Mouse (Mus musculus): ENCODE data around the gene Rdh19.
"Not testable (repeated sequence)": the region's sequence is repeated elsewhere in the genome, so short reads cannot be mapped to it uniquely, and the experiment has no call there.

Gene Rdh19

GRCm38 (mm10) chr10:127849628-127850027 lies at the start of gene Rdh19:
Gene Rdh19, plus strand, starts transcription at chr10:127849928.
- no peak for DNase-seq

GRCm38 (mm10) chr10:127800891-127801290 lies 48.8 kb upstream of the Rdh19 start, which contains the start of gene Rdh16:
Gene Rdh16, plus strand, starts transcription at chr10:127801152.
- peak; percentile 75 to 78 for DNase-seq

GRCm38 (mm10) chr10:127801612-127802011 lies 48.1 kb upstream of the Rdh19 start:
- DNase-seq = peak in 1 of 2 experiments; percentile 31

- DNase-seq = no peak
Measured at GRCm38 (mm10) chr10:127802236-127802635, 47.5 kb upstream of the Rdh19 start.

GRCm38 (mm10) chr10:127804416-127804815 lies 45.3 kb upstream of the Rdh19 start:
- DNase-seq = peak; percentile 58 to 70

GRCm38 (mm10) chr10:127815888-127816287 lies 33.8 kb upstream of the Rdh19 start:
- peak; percentile 30 to 59 for DNase-seq

- peak; percentile 27 to 47 for DNase-seq
Measured at GRCm38 (mm10) chr10:127817268-127817910, 32.3 kb upstream of the Rdh19 start.

GRCm38 (mm10) chr10:127821806-127822205 lies 27.9 kb upstream of the Rdh19 start:
- not testable (repeated sequence) for DNase-seq

GRCm38 (mm10) chr10:127825386-127825785 lies 24.3 kb upstream of the Rdh19 start:
- DNase-seq = peak in 1 of 2 experiments; percentile 35

- no peak for DNase-seq
Measured at GRCm38 (mm10) chr10:127829121-127829520, 20.6 kb upstream of the Rdh19 start.

- DNase-seq = peak in 1 of 2 experiments; percentile 79
Measured at GRCm38 (mm10) chr10:127834186-127834585, 15.5 kb upstream of the Rdh19 start.

- DNase-seq = peak; percentile 70 to 89
Measured at GRCm38 (mm10) chr10:127835292-127835691, 14.4 kb upstream of the Rdh19 start.

- peak; percentile 62 to 68 for DNase-seq
Measured at GRCm38 (mm10) chr10:127837793-127838192, 11.9 kb upstream of the Rdh19 start.

- DNase-seq = no peak
Measured at GRCm38 (mm10) chr10:127838539-127838938, 11.2 kb upstream of the Rdh19 start.

GRCm38 (mm10) chr10:127840776-127841175 lies 9.0 kb upstream of the Rdh19 start:
- DNase-seq = no peak

GRCm38 (mm10) chr10:127845945-127846344 lies 3.8 kb upstream of the Rdh19 start:
- DNase-seq = not testable (repeated sequence)

GRCm38 (mm10) chr10:127848089-127848488 lies 1.6 kb upstream of the Rdh19 start:
- DNase-seq = peak; percentile 93

GRCm38 (mm10) chr10:127856376-127856775 lies 6.6 kb downstream of the Rdh19 start:
- no peak for DNase-seq

- peak; percentile 87 to 88 for DNase-seq
Measured at GRCm38 (mm10) chr10:127864931-127865330, 15.2 kb downstream of the Rdh19 start.

- DNase-seq = peak; percentile 40 to 78
Measured at GRCm38 (mm10) chr10:127866232-127866631, 16.5 kb downstream of the Rdh19 start, which contains the start of gene Rdh16f2. Gene Rdh16f2, plus strand, starts transcription at chr10:127866474.

- peak in 1 of 2 experiments; percentile 42 for DNase-seq
Measured at GRCm38 (mm10) chr10:127872484-127872883, 22.8 kb downstream of the Rdh19 start.

GRCm38 (mm10) chr10:127877681-127878080 lies 28.0 kb downstream of the Rdh19 start:
- DNase-seq = peak; percentile 85 to 88

- DNase-seq = no peak
Measured at GRCm38 (mm10) chr10:127878262-127879057, 28.7 kb downstream of the Rdh19 start.
